Mouse (Mus musculus) megakaryocyte, embryonic 14.5 days (primary cell): Measurements from ENCODE around the gene Pygb.

Source experiments
- FLI1 ChIP-seq: IDR thresholded peaks from 2 replicates; pipeline ENCODE4 v1.6.1; 2012; ENCODE audit warnings: low read length, inconsistent platforms, mixed read lengths
- GATA1 ChIP-seq: IDR thresholded peaks from 3 replicates; pipeline ENCODE4 v1.6.1; 2012; ENCODE audit warnings: mixed read lengths, low read length, inconsistent platforms, borderline replicate concordance

- TF ChIP-seq GATA1, result no peak
- TF ChIP-seq FLI1, result no peak
These were observed 41.5 kb upstream of the Pygb start for GRCm38 (mm10) chr2:150745016-150745415.
